Mouse (Mus musculus): ENCODE data around the gene Paqr4. TPM values are rescaled to one million over a fixed set of nuclear protein-coding genes. Genes with fewer than 3 reads are reported as not detected.
A peak's percentile ranks its signal among the peaks of the same experiment; 100 is the strongest.

Paqr4 gene
- polyA plus RNA-seq, 1 experiment from 2014 or later: 27.6 TPM

- no peak overlapping the region for H3K27ac ChIP-seq (replicated peaks)
- WGBS: 75% methylated on average over 7 of the region's 7 CpGs
- H3K4me3 ChIP-seq: no peak overlapping the region
- peaks cover 24% of the 10 kb centered on the region for H3K27me3 ChIP-seq (ENCODE audit: low read depth, poor library complexity, severe bottlenecking)
- no peak for DNase-seq (ENCODE audit: low spot score)
- H3K36me3 ChIP-seq: no peaks in the 10 kb centered on the region
- H3K4me1 ChIP-seq: no peaks in the 10 kb centered on the region
- H3K9me3 ChIP-seq (replicated peaks): no peaks in the 10 kb centered on the region
Measured at GRCm38 (mm10) chr17:23705525-23706104, 35.1 kb downstream of the Paqr4 start.

- peaks cover 25% of the 10 kb centered on the region for H3K27me3 ChIP-seq (ENCODE audit: low read depth, poor library complexity, severe bottlenecking)
- 68% methylated on average over 7 of the region's 7 CpGs for WGBS
- no peaks in the 10 kb centered on the region for H3K9me3 ChIP-seq (replicated peaks)
- DNase-seq (ENCODE audit: low spot score): no peak
- H3K4me1 ChIP-seq: peaks cover 3% of the 10 kb centered on the region
- H3K36me3 ChIP-seq: no peaks in the 10 kb centered on the region
- no peak overlapping the region for H3K4me3 ChIP-seq
- no peak overlapping the region for H3K27ac ChIP-seq (replicated peaks)
Measured at GRCm38 (mm10) chr17:23704741-23705140, 35.9 kb downstream of the Paqr4 start.

- Histone ChIP-seq H3K4me1 (peaks cover 12% of the 10 kb centered on the region), H3K36me3 (no peaks in the 10 kb centered on the region), H3K27ac (replicated peaks) (no peak overlapping the region), H3K9me3 (replicated peaks) (no peaks in the 10 kb centered on the region), H3K4me3 (no peak overlapping the region), H3K27me3 (ENCODE audit: low read depth, poor library complexity, severe bottlenecking) (peaks cover 39% of the 10 kb centered on the region)
- no peak for DNase-seq (ENCODE audit: low spot score)
- WGBS: 86% methylated on average over 9 of the region's 9 CpGs
Measured at GRCm38 (mm10) chr17:23703301-23703700, 37.4 kb downstream of the Paqr4 start.

GRCm38 (mm10) chr17:23700079-23700478, 40.6 kb downstream of the Paqr4 start:
- peak; percentile 88 for DNase-seq (ENCODE audit: low spot score)
- Histone ChIP-seq H3K36me3 (no peaks in the 10 kb centered on the region), H3K4me1 (peaks cover 16% of the 10 kb centered on the region), H3K9me3 (replicated peaks) (no peaks in the 10 kb centered on the region), H3K4me3 (peak overlapping the region; percentile 80), H3K27ac (replicated peaks) (peak overlapping the region; percentile 49; the same call in 1 of the 2 replicates), H3K27me3 (ENCODE audit: low read depth, poor library complexity, severe bottlenecking) (peaks cover 60% of the 10 kb centered on the region)
- WGBS: 2% methylated on average over 26 of the region's 28 CpGs

GRCm38 (mm10) chr17:23699131-23700077, 41.3 kb downstream of the Paqr4 start:
- Histone ChIP-seq H3K27me3 (ENCODE audit: low read depth, poor library complexity, severe bottlenecking) (peaks cover 60% of the 10 kb centered on the region), H3K36me3 (no peaks in the 10 kb centered on the region), H3K27ac (replicated peaks) (peak overlapping the region; percentile 49; the same call in 1 of the 2 replicates), H3K4me3 (peak overlapping the region; percentile 80), H3K9me3 (replicated peaks) (no peaks in the 10 kb centered on the region), H3K4me1 (peaks cover 16% of the 10 kb centered on the region)
- DNase-seq (ENCODE audit: low spot score): peak; percentile 41
- WGBS: under 1% methylated on average over 100 of the region's 101 CpGs

GRCm38 (mm10) chr17:23695801-23696200, 44.9 kb downstream of the Paqr4 start:
- whole genome bisulfite sequencing: 23% methylated on average over 3 of the region's 3 CpGs
- no peak overlapping the region for H3K4me3 ChIP-seq
- peaks cover 16% of the 10 kb centered on the region for H3K4me1 ChIP-seq
- DNase-seq (ENCODE audit: low spot score): no peak
- H3K9me3 ChIP-seq (replicated peaks): no peaks in the 10 kb centered on the region
- H3K36me3 ChIP-seq: no peaks in the 10 kb centered on the region
- no peak overlapping the region for H3K27ac ChIP-seq (replicated peaks)
- H3K27me3 ChIP-seq (ENCODE audit: low read depth, poor library complexity, severe bottlenecking): peaks cover 45% of the 10 kb centered on the region

- Histone ChIP-seq H3K4me3 (no peak overlapping the region), H3K27me3 (ENCODE audit: low read depth, poor library complexity, severe bottlenecking) (peaks cover 33% of the 10 kb centered on the region), H3K27ac (replicated peaks) (no peak overlapping the region), H3K36me3 (no peaks in the 10 kb centered on the region), H3K4me1 (peaks cover 11% of the 10 kb centered on the region), H3K9me3 (replicated peaks) (no peaks in the 10 kb centered on the region)
- no peak for DNase-seq (ENCODE audit: low spot score)
- WGBS: 69% methylated on average over 1 of the region's 1 CpGs
Measured at GRCm38 (mm10) chr17:23694491-23694890, 46.2 kb downstream of the Paqr4 start.

Other genes starting within 250 kb of the Paqr4 start
- gene Zfp213, start 176.6 kb downstream of the Paqr4 start, polyA plus RNA-seq (2016; fragmentation: Nextera tagmentation; extraction: Ambion mirVana): 27.5 and 28.7 TPM in 2 replicates
- 19.8 and 25.7 TPM in 2 replicates for gene Zfp13, start 141.4 kb downstream of the Paqr4 start, polyA plus RNA-seq (2016; fragmentation: Nextera tagmentation; extraction: Ambion mirVana)
- 0.12 and 0.19 TPM in 2 replicates for gene Zscan10, start 140.0 kb downstream of the Paqr4 start, polyA plus RNA-seq (2016; fragmentation: Nextera tagmentation; extraction: Ambion mirVana)
- gene Mmp25, start 95.6 kb downstream of the Paqr4 start, polyA plus RNA-seq (2016; fragmentation: Nextera tagmentation; extraction: Ambion mirVana): 0.89 and 1.1 TPM in 2 replicates
- gene Bicdl2, start 80.4 kb downstream of the Paqr4 start, polyA plus RNA-seq (2016; fragmentation: Nextera tagmentation; extraction: Ambion mirVana): 0.32 TPM in 1 of 2 replicates, not detected in the other
- 29.5 and 36.4 TPM in 2 replicates for gene Hcfc1r1, start 67.3 kb downstream of the Paqr4 start, polyA plus RNA-seq (2016; fragmentation: Nextera tagmentation; extraction: Ambion mirVana)
- 74.2 and 77.3 TPM in 2 replicates for gene Thoc6, start 67.0 kb downstream of the Paqr4 start, polyA plus RNA-seq (2016; fragmentation: Nextera tagmentation; extraction: Ambion mirVana)
- 3.2 and 3.8 TPM in 2 replicates for gene Tnfrsf12a, start 63.4 kb downstream of the Paqr4 start, polyA plus RNA-seq (2016; fragmentation: Nextera tagmentation; extraction: Ambion mirVana)
- gene Cldn6, start 61.6 kb downstream of the Paqr4 start, polyA plus RNA-seq (2016; fragmentation: Nextera tagmentation; extraction: Ambion mirVana): 3.5 and 10.1 TPM in 2 replicates
- gene Cldn9, start 56.8 kb downstream of the Paqr4 start, polyA plus RNA-seq (2016; fragmentation: Nextera tagmentation; extraction: Ambion mirVana): 1.5 and 3.1 TPM in 2 replicates
- not detected in 2 replicates for gene 1520401A03Rik, start 18.1 kb downstream of the Paqr4 start, polyA plus RNA-seq (2016; fragmentation: Nextera tagmentation; extraction: Ambion mirVana)
- 58.5 and 59.7 TPM in 2 replicates for gene Pkmyt1, start 14.5 kb downstream of the Paqr4 start, polyA plus RNA-seq (2016; fragmentation: Nextera tagmentation; extraction: Ambion mirVana)
- 1.7 and 2.3 TPM in 2 replicates for gene Kremen2, start 5.0 kb upstream of the Paqr4 start, polyA plus RNA-seq (2016; fragmentation: Nextera tagmentation; extraction: Ambion mirVana)
- 187 and 202 TPM in 2 replicates for gene Flywch1, start 30.7 kb upstream of the Paqr4 start, polyA plus RNA-seq (2016; fragmentation: Nextera tagmentation; extraction: Ambion mirVana)
- 19.5 and 23.4 TPM in 2 replicates for gene Flywch2, start 45.2 kb upstream of the Paqr4 start, polyA plus RNA-seq (2016; fragmentation: Nextera tagmentation; extraction: Ambion mirVana)
- 509 and 515 TPM in 2 replicates for gene Srrm2, start 49.7 kb upstream of the Paqr4 start, polyA plus RNA-seq (2016; fragmentation: Nextera tagmentation; extraction: Ambion mirVana)
- 1,078 TPM in 2 replicates for gene Elob, start 88.3 kb upstream of the Paqr4 start, polyA plus RNA-seq (2016; fragmentation: Nextera tagmentation; extraction: Ambion mirVana)
- 0.28 and 0.52 TPM in 2 replicates for gene Prss33, start 95.2 kb upstream of the Paqr4 start, polyA plus RNA-seq (2016; fragmentation: Nextera tagmentation; extraction: Ambion mirVana)
- not detected in 2 replicates for gene Prss32, start 103.0 kb upstream of the Paqr4 start, polyA plus RNA-seq (2016; fragmentation: Nextera tagmentation; extraction: Ambion mirVana)
- 1.7 and 2.3 TPM in 2 replicates for gene Prss41, start 103.3 kb upstream of the Paqr4 start, polyA plus RNA-seq (2016; fragmentation: Nextera tagmentation; extraction: Ambion mirVana)
- gene Prss21, start 127.2 kb upstream of the Paqr4 start, polyA plus RNA-seq (2016; fragmentation: Nextera tagmentation; extraction: Ambion mirVana): not detected in 2 replicates
- gene Dcpp1, start 140.0 kb upstream of the Paqr4 start, polyA plus RNA-seq (2016; fragmentation: Nextera tagmentation; extraction: Ambion mirVana): not detected in 2 replicates
- not detected in 2 replicates for gene Dcpp2, start 140.0 kb upstream of the Paqr4 start, polyA plus RNA-seq (2016; fragmentation: Nextera tagmentation; extraction: Ambion mirVana)
- not detected in 2 replicates for gene Dcpp3, start 176.6 kb upstream of the Paqr4 start, polyA plus RNA-seq (2016; fragmentation: Nextera tagmentation; extraction: Ambion mirVana)
- not detected in 2 replicates for gene Sbp, start 200.8 kb upstream of the Paqr4 start, polyA plus RNA-seq (2016; fragmentation: Nextera tagmentation; extraction: Ambion mirVana)
- gene Sbpl, start 214.4 kb upstream of the Paqr4 start, polyA plus RNA-seq (2016; fragmentation: Nextera tagmentation; extraction: Ambion mirVana): not detected in 2 replicates
- gene Prss30, start 239.7 kb upstream of the Paqr4 start, polyA plus RNA-seq (2016; fragmentation: Nextera tagmentation; extraction: Ambion mirVana): not detected in 2 replicates

Data from midbrain, embryonic 10.5 days (tissue).